Mouse (Mus musculus) spleen, adult 2 months (tissue): Measurements from ENCODE around the gene Foxk1.

ENCODE experiments used
- CTCF ChIP-seq: fragments of 200-500 bp; IDR thresholded peaks from 2 replicates; pipeline ENCODE4 v1.5.1; 2011; ENCODE audit warnings: mild to moderate bottlenecking, inconsistent platforms; ENCODE audit not compliant: insufficient read depth, insufficient read length, insufficient replicate concordance; ENCODE audit errors: extremely low read depth
- POLR2A ChIP-seq: fragments of 200-500 bp; IDR thresholded peaks from 2 replicates; pipeline ENCODE4 v1.6.1; 2011; ENCODE audit warnings: low read depth, low read length, inconsistent platforms

DNA sequence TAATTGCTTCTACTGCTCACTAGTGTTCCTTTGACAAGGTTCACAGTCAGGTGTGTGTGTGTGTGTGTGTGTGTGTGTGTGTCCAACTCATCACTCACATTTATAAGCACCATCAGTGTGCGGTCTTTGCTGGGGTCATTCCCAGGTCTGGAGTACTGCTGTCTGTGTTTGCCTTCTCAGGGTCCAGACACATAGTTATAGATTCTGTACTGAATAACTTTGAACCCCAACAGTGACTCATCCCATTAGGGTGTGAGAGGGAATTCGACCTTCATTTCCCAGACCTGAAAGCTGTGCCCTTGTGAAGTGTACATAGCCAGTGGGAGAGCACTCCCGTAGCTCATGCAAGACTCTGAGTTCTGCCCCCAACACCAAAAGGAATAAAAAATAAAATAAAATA lies 2.4 kb downstream of the Foxk1 start:
- TF ChIP-seq CTCF (no peak), POLR2A (no peak)
